Mouse (Mus musculus): ENCODE measurements at regions not wholly inside any gene's neighbourhood (a gene's known extent, or its start where the extent isn't known, plus 50 kb on each side); places are given as distances from the start of the nearest gene placed in this dataset.

DNA sequence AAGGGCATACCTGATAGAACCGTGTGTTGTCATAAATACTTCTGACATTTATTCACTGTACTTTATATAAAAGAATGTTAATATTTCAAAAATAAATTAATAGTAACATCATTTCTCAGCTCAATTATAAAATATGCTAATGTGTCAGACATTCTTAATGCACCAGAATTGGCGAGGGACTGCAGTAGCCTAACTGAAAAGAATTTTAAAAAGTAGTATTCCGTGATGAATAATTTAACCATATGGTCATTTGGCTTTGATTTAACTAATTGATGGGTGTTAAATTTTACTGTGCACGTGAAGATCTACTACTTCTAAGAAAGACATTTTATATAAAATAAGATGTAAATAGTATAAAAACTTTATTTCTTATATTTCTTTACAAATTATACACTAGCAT is 1296.7 kb downstream of the Pla2g4a start:
- no peak for TF ChIP-seq HCFC1 (IDR thresholded peaks at IDR 0.05; ENCODE audit: borderline replicate concordance, insufficient read depth, low read length)
- no peak for TF ChIP-seq ZC3H11A (IDR thresholded peaks at IDR 0.05; ENCODE audit: borderline replicate concordance, low read depth, low read length)
- no peak for TF ChIP-seq ZNF384 (IDR thresholded peaks at IDR 0.05; ENCODE audit: low read depth, low read length)
